Mouse (Mus musculus): Measurements from ENCODE around the gene H6pd. TPM values are rescaled to one million over a fixed set of nuclear protein-coding genes. Genes with fewer than 3 reads are reported as not detected.
A peak's percentile ranks its signal among the peaks of the same experiment; 100 is the strongest.

H6pd gene
- polyA plus RNA-seq, 1 experiment, result 5.7 TPM

- DNase-seq (ENCODE audit: extremely low spot score in 1 of 2, low spot score in 1 of 2), result no peak
Observed at GRCm38 (mm10) chr4:149978820-149979219, 30.0 kb downstream of the H6pd start.

- DNase-seq (ENCODE audit: extremely low spot score in 1 of 2, low spot score in 1 of 2), result peak in 1 of 2 experiments; percentile 45
Observed at GRCm38 (mm10) chr4:149977801-149978544, 30.9 kb downstream of the H6pd start.

GRCm38 (mm10) chr4:149977181-149977580 lies 31.6 kb downstream of the H6pd start:
- DNase-seq (ENCODE audit: extremely low spot score in 1 of 2, low spot score in 1 of 2), result peak in 1 of 2 experiments; percentile 59

GRCm38 (mm10) chr4:149975730-149976254 lies 33.0 kb downstream of the H6pd start:
- no peak for DNase-seq (ENCODE audit: extremely low spot score in 1 of 2, low spot score in 1 of 2)

GRCm38 (mm10) chr4:149975291-149975690 lies 33.5 kb downstream of the H6pd start:
- no peak for DNase-seq (ENCODE audit: extremely low spot score in 1 of 2, low spot score in 1 of 2)

- DNase-seq (ENCODE audit: extremely low spot score in 1 of 2, low spot score in 1 of 2), result no peak
Observed at GRCm38 (mm10) chr4:149971393-149971792, 37.4 kb downstream of the H6pd start.

GRCm38 (mm10) chr4:149968526-149968925 lies 40.3 kb downstream of the H6pd start:
- DNase-seq (ENCODE audit: extremely low spot score in 1 of 2, low spot score in 1 of 2), result no peak

GRCm38 (mm10) chr4:149966963-149967362 lies 41.9 kb downstream of the H6pd start:
- DNase-seq (ENCODE audit: extremely low spot score in 1 of 2, low spot score in 1 of 2), result no peak

- DNase-seq (ENCODE audit: extremely low spot score in 1 of 2, low spot score in 1 of 2), result no peak
Observed at GRCm38 (mm10) chr4:149966252-149966651, 42.6 kb downstream of the H6pd start.

- no peak for DNase-seq (ENCODE audit: extremely low spot score in 1 of 2, low spot score in 1 of 2)
Observed at GRCm38 (mm10) chr4:149965672-149966071, 43.2 kb downstream of the H6pd start.

- no peak for DNase-seq (ENCODE audit: extremely low spot score in 1 of 2, low spot score in 1 of 2)
Observed at GRCm38 (mm10) chr4:149965242-149965641, 43.6 kb downstream of the H6pd start.

- DNase-seq (ENCODE audit: extremely low spot score in 1 of 2, low spot score in 1 of 2), result no peak
Observed at GRCm38 (mm10) chr4:149964770-149965169, 44.1 kb downstream of the H6pd start.

GRCm38 (mm10) chr4:149964285-149964684 lies 44.5 kb downstream of the H6pd start:
- DNase-seq (ENCODE audit: extremely low spot score in 1 of 2, low spot score in 1 of 2), result no peak

- DNase-seq (ENCODE audit: extremely low spot score in 1 of 2, low spot score in 1 of 2), result no peak
Observed at GRCm38 (mm10) chr4:149960391-149960790, 48.4 kb downstream of the H6pd start.

- DNase-seq (ENCODE audit: extremely low spot score in 1 of 2, low spot score in 1 of 2), result no peak
Observed at GRCm38 (mm10) chr4:149959816-149960215, 49.0 kb downstream of the H6pd start.

GRCm38 (mm10) chr4:149958566-149958965 lies 50.3 kb downstream of the H6pd start:
- DNase-seq (ENCODE audit: extremely low spot score in 1 of 2, low spot score in 1 of 2), result peak; percentile 65 to 94

- no peak for DNase-seq (ENCODE audit: extremely low spot score in 1 of 2, low spot score in 1 of 2)
Observed at GRCm38 (mm10) chr4:149956048-149956447, 52.8 kb downstream of the H6pd start.

GRCm38 (mm10) chr4:149955631-149956030 lies 53.2 kb downstream of the H6pd start:
- DNase-seq (ENCODE audit: extremely low spot score in 1 of 2, low spot score in 1 of 2), result no peak

GRCm38 (mm10) chr4:149954893-149955439 lies 53.9 kb downstream of the H6pd start, which contains the start of gene Spsb1:
Gene Spsb1, minus strand, starts transcription at chr4:149955043.
- peak; percentile 93 to 97 for DNase-seq (ENCODE audit: extremely low spot score in 1 of 2, low spot score in 1 of 2)

GRCm38 (mm10) chr4:149953621-149954481 lies 55.0 kb downstream of the H6pd start:
- peak in 1 of 2 experiments; percentile 55 for DNase-seq (ENCODE audit: extremely low spot score in 1 of 2, low spot score in 1 of 2)

- no peak for DNase-seq (ENCODE audit: extremely low spot score in 1 of 2, low spot score in 1 of 2)
Observed at GRCm38 (mm10) chr4:149952201-149952600, 56.6 kb downstream of the H6pd start.
